Mouse (Mus musculus): ENCODE measurements at regions not wholly inside any gene's neighbourhood (a gene's known extent, or its start where the extent isn't known, plus 50 kb on each side); places are given as distances from the start of the nearest gene placed in this dataset.

DNA sequence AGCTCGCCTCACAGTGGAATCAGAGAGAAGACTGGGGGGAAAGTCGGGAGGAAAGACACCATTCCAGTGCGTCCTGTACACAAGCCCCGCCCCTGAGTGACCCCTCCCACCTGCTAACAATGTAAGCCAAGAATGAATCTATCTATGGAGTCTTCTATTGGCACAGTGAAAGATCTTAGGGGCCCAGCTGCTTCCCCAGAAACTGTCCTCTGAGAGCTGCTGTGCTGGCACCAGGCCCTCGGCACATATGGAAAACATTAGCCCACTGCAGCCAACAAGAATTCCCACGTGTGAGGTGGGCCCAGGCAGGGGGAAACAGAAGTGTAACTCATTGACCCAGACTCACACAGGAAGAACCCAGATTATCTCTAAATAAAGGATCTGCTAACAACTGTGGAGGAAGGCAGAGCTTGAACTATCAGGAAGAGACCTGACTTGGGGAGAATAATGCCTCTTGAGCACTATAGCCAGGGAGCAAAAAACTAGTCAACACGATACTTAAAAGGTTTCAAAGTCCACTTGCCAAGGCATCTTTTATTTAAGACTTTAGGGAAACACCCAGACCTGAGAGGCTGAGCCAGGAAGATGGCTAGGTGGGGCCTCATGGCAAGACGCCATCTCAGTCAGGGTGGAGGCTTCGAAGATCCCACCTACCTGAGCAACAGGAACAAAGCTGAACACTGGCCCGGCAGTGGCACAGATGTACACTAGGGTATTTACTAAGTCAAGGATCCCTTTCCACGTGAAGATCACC lies 180.1 kb downstream of the Mroh4 start:
- TF ChIP-seq CTCF (IDR thresholded peaks at IDR 0.05; ENCODE audit: low read depth) (no peak), EP300 (IDR thresholded peaks at IDR 0.05; ENCODE audit: low read depth) (no peak)
